Mouse (Mus musculus): Measurements from ENCODE around the gene Mid1. TPM values are rescaled to one million over a fixed set of nuclear protein-coding genes. Genes with fewer than 3 reads are reported as not detected.

Gene Mid1
- polyA plus RNA-seq, 1 experiment from 2014 or later = 1.5 TPM

DNA sequence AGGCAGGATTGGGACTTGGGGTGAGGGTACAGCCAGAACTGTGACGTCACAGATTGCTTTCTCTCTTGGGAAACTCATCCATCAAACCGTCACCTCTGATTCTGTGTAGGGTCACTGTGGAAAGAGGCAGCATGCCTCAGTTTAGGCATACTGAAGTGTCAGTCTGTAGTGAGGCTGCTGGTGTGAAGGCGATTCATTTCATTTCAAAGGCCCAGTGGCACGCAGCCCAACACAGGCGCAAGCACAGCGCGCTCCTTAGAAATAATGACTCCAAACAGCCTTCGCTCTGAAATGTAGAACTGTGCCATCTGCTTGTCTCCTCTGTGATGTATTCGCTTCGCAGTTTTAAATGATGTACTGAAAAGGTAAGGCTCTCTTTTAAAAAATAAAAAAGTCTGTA lies 141.9 kb downstream of the Mid1 start:
- H3K4me2 ChIP-seq (replicated peaks; ENCODE audit: low read depth) = no peak overlapping the region
- 67% methylated on average over 10 of the region's 10 CpGs for WGBS
- no peak for ATAC-seq (ENCODE audit: low FRiP score, low TSS enrichment)
- no peak for DNase-seq (ENCODE audit: low spot score)
- H3K27ac ChIP-seq (replicated peaks) = no peak overlapping the region
- H3K27me3 ChIP-seq (ENCODE audit: control insufficient read depth, insufficient read depth, low read length) = no peaks in the 10 kb centered on the region
- H3K36me3 ChIP-seq (ENCODE audit: control insufficient read depth, insufficient read depth, low read length) = no peaks in the 10 kb centered on the region
- no peak overlapping the region for H3K9ac ChIP-seq (ENCODE audit: low read length)
- H3K4me3 ChIP-seq (ENCODE audit: low read depth, low read length) = no peak overlapping the region
- TF ChIP-seq EP300 (optimal IDR thresholded peaks at IDR 0.05) (no peak), CTCF (IDR thresholded peaks at IDR 0.05; ENCODE audit: low read depth) (no peak)
- no peaks in the 10 kb centered on the region for H3K4me1 ChIP-seq (replicated peaks; ENCODE audit: control insufficient read depth, insufficient read depth)
- no peaks in the 10 kb centered on the region for H3K9me3 ChIP-seq (ENCODE audit: control insufficient read depth, low read length)

DNA sequence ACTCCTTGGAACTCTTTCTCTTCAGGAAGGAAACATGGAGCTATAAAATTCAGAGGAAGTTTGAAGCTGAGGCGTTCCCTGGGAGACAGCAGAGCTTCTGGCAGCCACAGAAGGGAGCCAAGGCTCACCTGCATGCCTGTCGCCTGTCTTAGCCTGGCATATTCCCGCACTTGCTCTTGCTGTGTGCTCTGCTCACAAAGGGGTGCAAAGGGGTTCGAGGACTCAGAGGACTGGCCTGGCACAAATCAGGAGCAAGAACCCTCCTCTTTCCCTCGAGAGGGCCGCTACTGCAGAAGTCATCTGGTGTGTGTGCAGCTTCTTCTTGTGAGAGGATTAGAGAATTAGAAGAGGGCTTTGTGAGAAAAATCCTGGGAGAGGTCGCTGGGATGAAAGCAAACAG lies 142.7 kb downstream of the Mid1 start:
- no peak for ATAC-seq (ENCODE audit: low FRiP score, low TSS enrichment)
- no peak for DNase-seq (ENCODE audit: low spot score)
- H3K4me1 ChIP-seq (replicated peaks; ENCODE audit: control insufficient read depth, insufficient read depth) = no peaks in the 10 kb centered on the region
- H3K27ac ChIP-seq (replicated peaks) = no peak overlapping the region
- H3K9ac ChIP-seq (ENCODE audit: low read length) = no peak overlapping the region
- TF ChIP-seq EP300 (optimal IDR thresholded peaks at IDR 0.05) = no peak
- H3K4me3 ChIP-seq (ENCODE audit: low read depth, low read length) = no peak overlapping the region
- H3K36me3 ChIP-seq (ENCODE audit: control insufficient read depth, insufficient read depth, low read length) = no peaks in the 10 kb centered on the region
- H3K4me2 ChIP-seq (replicated peaks; ENCODE audit: low read depth) = no peak overlapping the region
- H3K27me3 ChIP-seq (ENCODE audit: control insufficient read depth, insufficient read depth, low read length) = no peaks in the 10 kb centered on the region
- no peaks in the 10 kb centered on the region for H3K9me3 ChIP-seq (ENCODE audit: control insufficient read depth, low read length)
- 42% methylated on average over 7 of the region's 7 CpGs for WGBS

DNA sequence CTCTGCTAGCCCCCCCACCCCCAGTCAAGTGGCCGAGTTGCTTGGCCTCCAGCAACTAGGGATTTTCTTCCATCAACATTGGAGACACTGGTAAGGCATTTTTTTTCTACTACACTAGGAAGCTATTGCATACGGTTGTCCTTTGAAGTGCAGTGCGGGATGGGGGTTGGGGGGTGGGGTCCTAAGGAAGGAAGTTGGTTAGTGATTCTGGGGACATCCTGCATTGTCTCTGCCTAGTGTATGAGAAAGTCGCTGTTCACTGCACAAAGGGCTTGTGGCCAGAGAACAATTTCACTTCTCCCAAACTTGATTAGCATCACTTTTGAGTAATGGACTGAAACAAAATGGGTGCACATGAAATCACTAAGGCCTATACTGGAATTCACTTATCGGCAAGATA lies 143.1 kb downstream of the Mid1 start:
- no peak for ATAC-seq (ENCODE audit: low FRiP score, low TSS enrichment)
- WGBS = 45% methylated on average over 4 of the region's 5 CpGs
- no peak overlapping the region for H3K4me3 ChIP-seq (ENCODE audit: low read depth, low read length)

DNA sequence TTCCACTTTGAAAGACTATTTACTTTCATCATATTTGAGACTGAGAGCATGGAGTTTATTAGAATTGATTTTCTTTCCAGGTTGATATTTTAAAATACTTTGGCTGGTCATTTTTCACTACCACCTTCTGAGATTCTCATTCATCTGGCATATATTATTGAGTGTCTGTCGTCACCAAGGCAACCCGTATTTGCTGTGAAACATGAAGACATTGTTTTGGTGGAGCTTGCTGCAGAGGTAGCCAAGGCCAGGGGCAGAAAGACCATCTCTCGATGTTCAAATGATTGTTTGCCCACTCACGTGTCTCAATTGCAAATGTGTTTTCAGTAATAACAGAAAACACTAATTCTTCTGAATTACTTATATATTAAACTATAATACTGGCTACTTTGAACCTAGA lies 145.1 kb downstream of the Mid1 start:
- Histone ChIP-seq H3K4me1 (replicated peaks; ENCODE audit: control insufficient read depth, insufficient read depth) (no peaks in the 10 kb centered on the region), H3K36me3 (ENCODE audit: control insufficient read depth, insufficient read depth, low read length) (no peaks in the 10 kb centered on the region), H3K4me2 (replicated peaks; ENCODE audit: low read depth) (no peak overlapping the region), H3K27ac (replicated peaks) (no peak overlapping the region), H3K9me3 (ENCODE audit: control insufficient read depth, low read length) (no peaks in the 10 kb centered on the region), H3K4me3 (ENCODE audit: low read depth, low read length) (no peak overlapping the region), H3K9ac (ENCODE audit: low read length) (no peak overlapping the region), H3K27me3 (ENCODE audit: control insufficient read depth, insufficient read depth, low read length) (no peaks in the 10 kb centered on the region)
- no peak for DNase-seq (ENCODE audit: low spot score)
- no peak for TF ChIP-seq EP300 (optimal IDR thresholded peaks at IDR 0.05)
- TF ChIP-seq CTCF (IDR thresholded peaks at IDR 0.05; ENCODE audit: low read depth) = no peak
- no peak for ATAC-seq (ENCODE audit: low FRiP score, low TSS enrichment)
- 44% methylated on average over 4 of the region's 4 CpGs for WGBS

More for the DNA sequence above, 143.1 kb downstream of the Mid1 start:
- TF ChIP-seq CTCF (IDR thresholded peaks at IDR 0.05; ENCODE audit: low read depth) (no peak), EP300 (optimal IDR thresholded peaks at IDR 0.05) (no peak)
- Histone ChIP-seq H3K36me3 (ENCODE audit: control insufficient read depth, insufficient read depth, low read length) (no peaks in the 10 kb centered on the region), H3K4me2 (replicated peaks; ENCODE audit: low read depth) (no peak overlapping the region), H3K9ac (ENCODE audit: low read length) (no peak overlapping the region), H3K27me3 (ENCODE audit: control insufficient read depth, insufficient read depth, low read length) (no peaks in the 10 kb centered on the region), H3K27ac (replicated peaks) (no peak overlapping the region), H3K9me3 (ENCODE audit: control insufficient read depth, low read length) (no peaks in the 10 kb centered on the region), H3K4me1 (replicated peaks; ENCODE audit: control insufficient read depth, insufficient read depth) (no peaks in the 10 kb centered on the region)
- DNase-seq (ENCODE audit: low spot score) = no peak

DNA sequence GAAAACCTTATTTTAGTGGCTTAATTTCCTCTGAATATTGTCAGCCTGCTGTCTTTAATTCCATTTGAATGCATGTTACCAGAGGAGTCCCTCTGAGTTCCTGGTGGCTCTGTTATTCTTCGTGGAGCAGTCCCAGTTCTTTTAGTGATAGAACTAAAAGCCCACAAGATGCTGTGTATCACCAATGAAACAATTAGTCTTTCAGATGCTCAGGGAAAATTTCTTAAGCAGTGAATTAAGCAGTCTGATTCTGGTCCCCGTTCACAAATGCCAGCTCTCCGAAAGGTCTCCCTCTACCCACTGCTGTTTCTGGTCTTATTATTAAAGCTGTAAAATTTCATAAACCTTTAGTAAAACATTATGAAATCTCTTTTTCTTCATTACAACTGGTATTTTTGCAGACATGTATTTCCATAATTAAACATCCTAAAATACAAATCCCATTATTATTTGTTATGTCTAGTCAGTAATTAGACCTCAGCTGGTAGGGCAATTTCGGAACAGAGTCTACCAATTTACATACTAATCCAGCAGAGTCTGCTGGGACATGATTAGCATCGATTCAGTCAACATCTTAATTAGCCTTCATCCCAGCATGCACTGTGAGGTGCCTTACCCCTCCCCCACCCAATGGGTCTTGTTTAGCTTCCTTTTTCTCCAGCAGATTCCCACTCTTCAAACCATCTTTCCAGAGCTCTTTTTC lies 153.1 kb downstream of the Mid1 start:
- TF ChIP-seq EP300 (optimal IDR thresholded peaks at IDR 0.05) (no peak), CTCF (IDR thresholded peaks at IDR 0.05; ENCODE audit: low read depth) (no peak)
- Histone ChIP-seq H3K36me3 (ENCODE audit: control insufficient read depth, insufficient read depth, low read length) (no peaks in the 10 kb centered on the region), H3K9me3 (ENCODE audit: control insufficient read depth, low read length) (no peaks in the 10 kb centered on the region), H3K4me3 (ENCODE audit: low read depth, low read length) (no peak overlapping the region), H3K27ac (replicated peaks) (no peak overlapping the region), H3K9ac (ENCODE audit: low read length) (no peak overlapping the region), H3K27me3 (ENCODE audit: control insufficient read depth, insufficient read depth, low read length) (no peaks in the 10 kb centered on the region), H3K4me1 (replicated peaks; ENCODE audit: control insufficient read depth, insufficient read depth) (no peaks in the 10 kb centered on the region), H3K4me2 (replicated peaks; ENCODE audit: low read depth) (no peak overlapping the region)
- no peak for ATAC-seq (ENCODE audit: low FRiP score, low TSS enrichment)
- WGBS = 73% methylated on average over 5 of the region's 5 CpGs
- DNase-seq (ENCODE audit: low spot score) = no peak

DNA sequence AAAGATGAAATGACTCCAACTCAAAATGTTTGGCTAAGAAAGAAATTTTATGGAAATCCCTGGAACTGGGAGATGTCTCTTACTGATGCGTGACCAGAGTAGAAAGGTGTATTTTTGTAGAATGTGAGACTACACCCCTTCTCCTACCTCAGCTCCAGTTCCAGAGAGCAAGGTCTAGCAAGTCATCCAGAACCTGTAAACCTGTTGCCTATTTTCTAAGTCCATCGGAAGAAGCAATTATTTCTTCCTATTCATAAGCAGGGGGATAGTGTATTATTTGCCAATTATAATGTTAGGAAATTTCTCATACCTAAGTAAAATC lies 153.6 kb downstream of the Mid1 start:
- 89% methylated on average over 2 of the region's 2 CpGs for WGBS
- H3K27ac ChIP-seq (replicated peaks) = no peak overlapping the region

More for the DNA sequence above, 153.6 kb downstream of the Mid1 start:
- Histone ChIP-seq H3K36me3 (ENCODE audit: control insufficient read depth, insufficient read depth, low read length) (no peaks in the 10 kb centered on the region), H3K9me3 (ENCODE audit: control insufficient read depth, low read length) (no peaks in the 10 kb centered on the region), H3K4me2 (replicated peaks; ENCODE audit: low read depth) (no peak overlapping the region), H3K9ac (ENCODE audit: low read length) (no peak overlapping the region), H3K4me3 (ENCODE audit: low read depth, low read length) (no peak overlapping the region), H3K4me1 (replicated peaks; ENCODE audit: control insufficient read depth, insufficient read depth) (no peaks in the 10 kb centered on the region), H3K27me3 (ENCODE audit: control insufficient read depth, insufficient read depth, low read length) (no peaks in the 10 kb centered on the region)
- TF ChIP-seq CTCF (IDR thresholded peaks at IDR 0.05; ENCODE audit: low read depth) (no peak), EP300 (optimal IDR thresholded peaks at IDR 0.05) (no peak)
- ATAC-seq (ENCODE audit: low FRiP score, low TSS enrichment) = no peak
- DNase-seq (ENCODE audit: low spot score) = no peak

All from stomach, postnatal 0 days (tissue).